Mouse (Mus musculus) urinary bladder, postnatal 14 days (tissue): ENCODE results near the gene Unc50.
A peak's percentile ranks its signal among the peaks of the same experiment; 100 is the strongest.

ENCODE experiments used
- DNase-seq: peaks from one replicate; pipeline ENCODE4 v3.0.0; 2021; ENCODE audit warnings: low spot score

Gene Unc50

DNA sequence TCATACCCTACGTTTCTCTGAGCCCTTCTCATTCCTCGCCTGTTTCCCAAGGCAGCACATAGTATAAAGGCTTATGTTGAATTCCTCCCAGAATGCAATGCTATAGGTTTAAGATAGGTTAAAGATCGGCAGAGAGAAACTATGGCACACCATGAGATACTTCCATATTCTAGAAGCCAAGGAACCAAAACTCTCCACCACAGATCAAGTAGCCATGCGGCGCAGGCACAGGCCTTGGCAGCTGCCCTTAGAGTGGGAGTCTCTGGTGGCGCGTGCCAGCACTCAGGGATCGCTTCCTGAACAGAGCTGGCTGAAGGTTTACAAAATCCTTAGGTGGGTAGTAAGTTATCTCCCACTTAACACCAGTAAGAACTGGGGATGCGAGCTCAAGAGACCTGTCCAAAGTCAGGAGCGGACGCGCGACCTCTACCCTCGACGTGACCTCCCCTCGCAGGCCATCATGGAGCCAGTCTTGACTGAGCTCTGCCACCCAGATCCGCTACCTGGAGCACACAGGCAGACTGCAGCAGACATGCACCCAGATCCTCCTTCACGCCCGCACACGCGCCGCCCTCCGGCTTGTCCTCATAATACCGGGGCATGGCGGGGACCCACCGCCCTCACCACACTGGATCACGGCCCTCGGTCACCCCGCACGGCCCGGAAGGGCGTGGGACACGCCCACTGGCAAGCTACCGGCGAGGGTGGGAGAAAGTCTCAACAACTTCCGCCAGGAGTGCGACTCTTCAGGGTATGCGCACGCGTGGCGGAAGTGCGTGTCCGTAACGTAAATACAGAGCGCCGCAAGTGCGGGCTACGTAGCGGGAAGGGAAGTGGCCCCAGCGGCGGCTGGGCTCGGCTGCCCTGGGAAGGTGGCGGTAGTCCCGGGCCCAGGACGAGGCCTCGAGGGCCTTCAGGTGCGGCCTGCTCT lies at the start of gene Unc50, which contains the start of gene Coa5:
Gene Unc50, plus strand, starts transcription at position 774 of the 931 bp plus-strand sequence.
Gene Coa5, minus strand, starts transcription at position 738 of the 931 bp plus-strand sequence.
- peak; percentile 94 for DNase-seq

DNA sequence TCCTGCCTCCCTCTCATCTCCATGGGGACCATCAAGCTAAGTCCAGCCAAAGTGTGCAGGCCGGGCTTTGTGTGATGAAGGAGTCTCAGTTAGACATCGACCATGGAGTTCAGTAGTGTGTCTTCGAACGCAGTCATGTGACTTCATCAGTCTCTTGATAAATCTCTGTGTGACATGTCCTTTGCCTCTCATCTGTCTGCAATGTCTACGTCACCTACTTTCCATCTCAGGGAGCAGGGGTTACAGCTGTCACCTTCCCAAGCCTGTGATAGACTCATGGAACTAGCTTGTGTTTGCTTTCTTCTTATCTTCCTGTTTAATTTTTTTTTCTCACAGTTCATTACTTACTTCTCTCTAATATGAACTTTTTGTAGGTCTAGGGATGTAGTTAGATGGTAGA lies 49.0 kb upstream of the Unc50 start:
- DNase-seq: no peak

DNA sequence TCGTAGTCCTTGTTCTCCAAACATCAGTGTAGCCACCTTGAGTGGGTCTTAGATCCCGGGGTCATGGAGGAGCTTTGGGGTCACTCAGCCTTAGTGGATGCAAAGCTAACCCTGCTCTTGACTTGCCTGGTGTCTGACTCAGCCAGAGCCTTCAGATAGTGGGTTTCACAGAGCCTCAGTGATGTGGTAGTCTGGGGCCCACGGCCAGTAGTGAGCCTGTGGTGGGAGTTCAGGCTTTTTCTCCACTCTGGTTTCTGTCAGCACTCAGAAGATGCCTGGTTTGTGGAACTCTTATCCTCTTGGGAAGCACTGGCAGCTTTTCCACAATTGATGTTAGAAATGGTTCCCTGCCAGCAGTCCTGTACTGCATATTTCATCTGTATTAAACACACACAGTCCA lies 45.6 kb upstream of the Unc50 start:
- DNase-seq: no peak

DNA sequence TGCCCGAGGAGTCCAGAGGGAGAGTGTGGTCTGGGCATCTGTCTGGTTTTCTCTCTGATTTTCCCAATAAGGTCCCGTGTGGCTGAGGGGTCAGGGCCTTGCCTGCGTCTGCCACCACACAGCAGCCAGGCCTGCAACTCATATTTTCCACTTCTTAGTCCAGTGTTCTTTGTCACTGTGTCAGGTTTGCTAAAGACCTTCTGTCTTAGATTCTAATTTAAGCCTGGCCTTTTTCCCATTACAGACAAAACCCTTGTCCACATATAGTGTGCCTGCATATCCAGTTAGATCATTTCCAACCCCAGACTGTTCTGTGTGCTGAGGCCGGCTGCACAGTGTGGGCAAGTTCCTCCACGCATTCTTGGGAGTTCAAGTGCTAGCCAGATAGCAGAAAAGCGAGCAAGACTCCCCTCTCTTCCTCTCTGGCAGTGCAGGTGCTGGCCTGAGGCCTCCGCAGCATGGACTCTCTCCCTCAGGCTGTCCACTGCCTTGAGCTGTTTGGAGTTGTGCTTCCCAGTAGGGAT lies 43.4 kb upstream of the Unc50 start:
- no peak for DNase-seq

DNA sequence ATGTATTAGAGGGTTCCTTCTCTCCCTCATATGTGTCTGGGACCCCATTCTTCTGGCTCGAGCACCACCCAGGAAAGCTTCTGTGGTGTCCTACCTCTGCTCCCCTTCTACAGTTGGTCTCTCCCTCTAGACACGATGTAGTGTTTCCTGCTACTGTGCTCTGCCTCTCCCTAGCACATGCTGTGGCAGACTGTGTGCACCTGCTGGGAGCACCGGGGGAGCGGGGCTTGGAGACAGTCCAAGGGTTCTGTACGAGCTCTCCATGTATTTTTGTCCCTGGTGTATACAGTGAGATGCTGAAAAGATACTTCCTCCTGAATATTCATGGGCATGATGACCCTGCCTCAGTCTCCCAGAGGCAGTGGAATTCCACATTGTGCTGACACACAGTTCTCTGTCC lies 36.8 kb upstream of the Unc50 start:
- no peak for DNase-seq

DNA sequence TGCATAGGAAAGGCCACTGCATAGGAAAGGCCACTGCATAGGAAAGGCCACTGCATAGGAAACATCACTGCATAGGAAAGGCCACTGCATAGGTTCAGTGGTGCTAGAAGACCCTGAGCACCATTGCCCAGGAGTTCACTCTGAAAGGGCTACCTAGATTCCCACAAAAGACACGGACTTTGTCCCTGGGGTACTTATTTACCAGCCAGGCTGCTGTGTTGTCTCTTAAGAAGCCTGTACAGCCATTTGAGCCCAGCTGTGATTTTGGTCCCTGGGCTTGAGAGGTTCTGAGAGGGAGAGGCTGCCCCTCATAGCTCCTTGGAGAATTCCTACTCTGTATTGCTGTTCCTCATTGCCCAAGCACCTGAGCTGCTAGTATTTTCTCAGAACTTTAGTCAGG lies 33.5 kb upstream of the Unc50 start:
- DNase-seq: no peak

DNA sequence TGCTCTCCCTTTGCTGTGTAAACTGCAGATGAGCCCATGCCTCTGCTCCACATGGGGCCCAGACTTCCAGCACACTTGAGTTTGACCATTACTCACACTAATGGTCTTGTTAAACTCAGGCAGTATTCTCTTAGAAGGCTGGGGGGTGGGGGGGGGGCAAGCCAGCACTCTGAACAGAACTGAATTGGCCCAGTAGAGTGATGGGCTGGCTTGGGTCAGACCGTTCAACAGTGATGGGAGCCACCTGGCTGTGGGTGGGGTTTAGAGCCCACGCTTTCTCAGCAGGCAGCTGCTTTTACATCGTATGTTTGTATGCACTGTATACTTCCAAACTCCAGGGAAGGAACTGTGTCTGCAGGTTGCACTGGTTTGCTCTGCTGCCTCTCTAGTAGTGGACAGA lies 31.0 kb upstream of the Unc50 start:
- DNase-seq: no peak

DNA sequence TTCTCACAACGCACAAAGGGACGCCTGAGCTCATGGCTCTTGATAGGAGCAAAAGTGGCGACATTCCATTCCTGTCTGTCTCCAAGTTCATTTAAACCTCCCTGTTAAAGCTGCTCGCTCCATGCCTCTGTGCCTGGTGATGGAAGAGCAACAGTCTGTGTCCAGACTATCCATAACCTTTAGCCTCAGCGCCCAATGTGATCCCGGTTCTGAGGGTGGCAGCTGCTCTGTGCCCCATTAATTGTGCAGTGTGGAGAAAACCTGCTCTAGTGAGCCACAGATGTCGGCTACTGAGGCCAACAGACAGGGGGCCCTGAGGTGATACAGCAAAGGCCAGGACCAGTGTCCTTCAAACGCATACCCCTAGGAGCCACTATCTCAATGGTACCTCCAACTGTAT lies 30.2 kb upstream of the Unc50 start:
- DNase-seq: no peak

DNA sequence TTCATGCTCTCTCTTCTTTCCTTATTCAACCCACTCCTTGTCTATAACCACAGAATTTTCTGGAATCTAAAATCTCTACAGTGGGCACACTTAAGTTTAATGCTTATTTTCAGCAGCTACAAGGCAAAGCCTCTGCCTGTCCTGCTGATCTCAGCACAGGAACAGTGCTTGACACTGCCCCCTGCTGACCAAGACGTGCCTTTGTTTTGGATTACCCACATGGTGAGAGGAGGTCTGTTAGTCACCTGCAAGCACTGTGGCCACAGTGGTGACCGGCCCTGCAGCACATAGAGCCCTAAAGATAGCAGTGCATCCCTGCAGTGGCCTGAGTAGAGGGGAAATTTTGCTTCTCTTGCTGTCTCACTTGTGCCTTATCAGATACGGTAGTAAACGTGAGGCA lies 28.3 kb upstream of the Unc50 start:
- peak; percentile 63 for DNase-seq

DNA sequence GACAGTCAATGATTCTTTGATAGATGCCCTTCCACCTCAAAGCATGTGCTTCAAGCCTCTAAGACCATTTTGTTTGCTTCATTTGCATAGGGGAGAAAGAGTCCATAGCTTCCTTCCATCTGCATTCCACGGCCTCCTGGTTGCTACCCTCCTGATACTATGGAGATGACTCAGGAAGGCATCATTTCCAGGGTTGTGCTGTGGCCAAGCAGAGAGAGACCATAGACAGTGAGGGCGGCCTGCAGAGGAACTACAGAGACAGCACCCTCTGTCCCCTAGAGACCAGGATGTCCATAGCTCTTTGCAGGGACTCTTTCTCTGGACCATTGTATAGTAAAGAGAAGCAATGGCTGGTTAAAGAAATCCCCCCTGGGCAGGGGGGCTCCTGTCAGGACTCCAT lies 24.8 kb upstream of the Unc50 start:
- DNase-seq: no peak

DNA sequence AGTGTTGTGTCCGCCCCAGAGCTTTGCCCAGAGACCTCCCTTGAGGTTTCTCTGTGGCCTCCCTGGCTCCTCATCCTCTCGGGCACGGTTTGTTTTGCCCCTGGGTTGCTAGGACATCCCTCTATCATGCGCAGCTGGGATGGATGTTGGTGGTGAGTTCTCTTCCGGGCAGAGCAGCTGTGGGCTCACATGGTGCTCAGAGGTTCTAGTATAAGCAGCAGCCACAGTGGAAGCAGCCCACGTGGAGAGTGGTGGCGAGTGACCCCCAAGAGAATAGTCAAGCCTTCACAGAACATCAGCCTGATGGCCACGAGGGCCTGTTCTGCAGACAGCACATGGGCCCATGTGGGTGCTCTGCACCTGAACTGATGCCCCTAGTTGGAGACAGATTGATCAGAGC lies 22.7 kb upstream of the Unc50 start:
- DNase-seq: no peak

DNA sequence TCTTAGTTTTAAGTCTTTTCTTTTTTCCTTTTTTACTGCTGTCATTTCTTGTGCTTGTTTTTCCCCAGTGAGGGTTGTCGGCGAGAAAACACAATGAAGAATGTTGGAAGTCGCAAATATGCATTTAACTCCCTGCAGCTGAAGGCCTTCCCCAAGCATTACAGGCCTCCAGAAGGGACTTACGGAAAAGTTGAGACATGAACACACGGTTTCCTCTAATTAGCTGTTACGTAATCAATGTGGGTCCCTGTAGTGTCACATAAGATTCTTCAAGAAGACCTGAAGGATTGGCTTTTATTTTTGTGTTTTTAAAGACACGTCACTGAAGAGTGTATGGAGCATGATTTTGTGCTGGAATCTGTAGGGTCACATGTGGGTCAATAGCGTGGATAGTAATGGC lies 21.9 kb upstream of the Unc50 start:
- no peak for DNase-seq

DNA sequence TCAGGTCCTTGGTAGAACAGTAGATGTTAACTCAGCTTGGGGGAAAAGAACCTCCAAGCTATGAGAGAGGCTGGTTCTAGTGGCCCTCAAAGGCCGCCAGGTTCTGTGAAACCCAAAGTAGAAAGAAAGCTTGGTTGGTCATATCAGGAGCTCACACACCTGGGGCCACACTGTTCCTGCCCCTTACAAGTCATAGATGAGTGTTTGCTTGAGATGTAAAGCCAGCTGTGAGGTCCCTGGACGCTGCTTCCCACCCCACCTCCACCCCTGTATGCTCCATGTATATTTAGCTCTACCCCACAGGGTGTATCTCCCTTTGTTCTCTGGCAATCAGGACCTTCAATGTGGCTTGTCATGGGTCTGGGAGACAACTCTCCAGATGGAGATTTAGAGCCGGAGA lies 21.3 kb upstream of the Unc50 start:
- no peak for DNase-seq

DNA sequence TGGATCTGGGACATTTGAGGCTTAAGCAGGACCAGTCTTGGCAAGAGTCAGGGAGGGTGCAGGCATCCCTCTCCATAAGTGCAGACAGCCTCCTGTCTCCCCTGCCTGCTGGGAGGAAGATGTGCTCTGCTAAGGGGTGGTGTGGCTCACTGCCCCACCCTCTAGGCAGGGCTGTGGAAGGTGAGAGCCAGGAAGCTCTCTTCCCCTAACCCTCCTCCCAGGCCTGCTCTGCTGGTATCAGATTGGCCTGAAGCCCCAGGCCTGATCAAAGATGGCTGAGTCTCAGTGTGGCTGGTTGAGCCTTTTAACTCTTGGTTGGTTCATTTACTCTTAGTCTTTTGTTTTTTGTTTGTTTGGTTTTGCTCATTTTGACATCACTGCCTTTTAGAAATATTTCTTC lies 20.3 kb upstream of the Unc50 start:
- DNase-seq: no peak

DNA sequence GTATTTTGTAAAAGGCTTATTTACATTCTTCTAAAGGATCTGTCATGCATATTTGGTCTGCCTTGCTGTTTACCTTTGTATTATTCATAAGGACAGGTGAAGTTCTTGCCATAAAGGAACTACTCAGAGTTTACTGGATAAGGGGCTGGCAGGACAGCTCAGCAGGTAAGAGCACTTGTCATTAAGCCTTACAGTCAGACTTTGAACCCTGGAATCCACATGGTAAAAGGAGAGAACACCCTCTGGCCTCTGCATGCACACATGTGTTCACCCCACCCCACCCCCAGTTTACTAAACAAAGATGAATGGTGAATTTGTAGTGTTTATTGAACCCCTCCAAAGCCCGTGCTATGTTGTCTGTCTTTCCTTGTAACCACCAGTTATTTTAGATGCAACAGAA lies 14.5 kb upstream of the Unc50 start:
- DNase-seq: no peak

DNA sequence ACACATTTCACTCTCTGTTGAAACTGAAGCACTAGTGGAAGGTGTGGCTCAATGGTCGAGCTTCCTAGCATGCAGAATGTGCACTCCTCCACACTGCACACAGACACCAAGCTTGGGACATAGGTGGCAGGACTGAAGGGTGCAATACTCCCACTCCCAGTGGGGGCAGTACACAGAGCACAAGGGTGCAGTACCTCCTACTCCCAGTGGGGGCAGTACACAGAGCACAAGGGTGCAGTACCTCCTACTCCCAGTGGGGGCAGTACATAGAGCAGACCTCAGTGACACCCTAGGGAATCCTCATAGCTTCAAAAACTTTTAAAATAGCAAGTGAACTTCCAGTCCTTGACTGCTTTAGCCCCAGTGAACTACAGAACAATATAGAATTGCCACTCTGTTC lies 10.5 kb upstream of the Unc50 start:
- peak; percentile 44 for DNase-seq

DNA sequence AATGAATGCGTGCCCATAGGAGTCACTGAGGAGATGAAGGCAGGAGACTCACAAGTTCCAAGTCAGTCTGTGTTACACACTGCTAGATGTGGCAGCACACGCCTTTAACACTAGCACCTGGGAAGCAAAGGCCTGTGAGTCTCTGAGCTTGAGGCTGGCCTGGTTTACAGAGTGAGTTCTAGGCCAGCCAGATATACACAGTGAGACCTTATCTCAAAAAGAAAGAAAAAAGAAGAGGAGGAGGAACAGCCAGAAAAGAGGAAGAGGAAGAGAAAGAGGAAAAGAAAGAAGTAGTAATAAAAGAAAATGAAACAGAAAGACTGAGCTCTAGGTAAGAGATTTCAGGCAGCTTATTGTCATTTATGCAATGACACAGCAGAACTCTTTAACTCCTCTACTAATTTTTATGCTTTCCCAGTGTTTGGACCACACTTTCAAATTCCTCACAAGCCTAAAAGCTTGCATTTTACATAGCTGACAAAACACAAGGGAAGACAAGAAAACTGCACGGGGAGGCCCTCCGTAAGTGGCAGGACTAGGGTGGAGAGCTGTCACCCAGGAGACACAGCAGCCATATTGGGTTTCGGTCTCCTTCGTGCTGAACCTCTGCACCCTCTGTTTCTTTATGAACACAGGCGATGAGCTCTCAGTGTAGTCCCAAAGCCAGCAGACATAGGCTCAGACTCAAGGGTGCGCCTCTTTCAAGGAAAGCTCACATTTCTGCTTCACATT lies 2.6 kb upstream of the Unc50 start:
- no peak for DNase-seq

DNA sequence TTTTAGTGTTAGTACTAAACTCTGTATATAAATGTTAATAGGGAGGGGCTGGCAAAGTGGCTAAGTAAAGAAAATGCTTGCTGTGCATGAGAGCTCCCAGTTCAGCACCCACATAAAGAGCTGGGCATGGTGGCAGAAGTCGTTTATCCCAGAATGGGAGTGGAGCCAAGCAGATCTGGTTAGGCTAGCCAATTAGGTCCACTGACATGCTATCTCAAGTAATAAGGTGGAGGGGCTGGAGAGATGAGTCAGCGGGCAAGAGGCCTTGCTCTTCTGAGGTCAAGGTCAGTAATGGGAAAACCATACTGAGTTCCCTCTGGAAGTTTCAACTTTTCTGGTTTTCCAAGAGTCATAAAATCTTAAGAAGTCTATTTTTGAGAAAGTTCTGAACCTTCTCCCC lies 1.0 kb upstream of the Unc50 start:
- DNase-seq: no peak

DNA sequence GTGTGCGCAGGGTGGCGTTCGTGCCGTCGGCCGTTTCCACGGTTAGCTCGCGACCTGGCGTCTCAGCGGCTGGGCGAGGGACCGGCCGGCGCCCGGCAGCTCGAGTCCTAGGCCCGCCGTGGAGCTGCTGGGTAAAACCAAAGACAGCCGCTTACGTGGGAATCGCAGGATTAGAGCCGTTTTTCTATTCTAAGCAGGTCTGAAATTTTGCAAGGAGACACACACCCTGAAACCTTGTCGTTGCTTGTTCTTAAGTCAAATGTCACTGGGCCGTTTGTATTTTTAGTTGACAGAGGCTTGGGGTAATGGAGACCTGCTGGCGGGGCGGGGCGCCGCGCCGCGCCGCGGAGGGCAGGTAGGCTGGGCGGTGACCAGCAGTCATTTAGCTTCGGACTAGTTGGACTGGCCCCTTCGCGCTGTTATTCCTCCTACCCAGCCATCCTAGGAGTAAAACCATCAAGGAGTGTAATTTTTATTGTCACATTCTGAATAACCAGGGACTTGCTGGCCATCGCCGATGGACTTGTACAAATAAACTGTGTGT lies 430 bp downstream of the Unc50 start:
- peak; percentile 16 for DNase-seq

DNA sequence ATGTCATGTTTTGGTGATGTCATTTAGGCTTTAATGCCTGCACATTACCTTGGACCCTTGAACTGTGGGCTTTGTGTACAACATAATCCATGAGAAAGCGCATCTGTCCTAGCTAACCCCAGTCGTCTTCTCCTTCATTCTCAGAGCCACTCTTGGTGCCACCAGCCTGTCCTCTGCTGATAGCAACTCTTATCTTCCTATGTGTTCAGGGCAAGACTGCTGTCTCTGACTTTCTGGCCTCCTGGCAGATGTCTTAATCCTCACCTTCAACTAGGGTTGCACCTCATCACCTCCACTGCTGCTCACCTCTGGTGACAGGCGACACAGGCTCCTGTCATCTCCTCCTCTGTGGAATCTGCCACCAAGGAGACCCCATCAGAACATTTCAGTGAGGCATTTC lies 6.5 kb downstream of the Unc50 start:
- DNase-seq: no peak

DNA sequence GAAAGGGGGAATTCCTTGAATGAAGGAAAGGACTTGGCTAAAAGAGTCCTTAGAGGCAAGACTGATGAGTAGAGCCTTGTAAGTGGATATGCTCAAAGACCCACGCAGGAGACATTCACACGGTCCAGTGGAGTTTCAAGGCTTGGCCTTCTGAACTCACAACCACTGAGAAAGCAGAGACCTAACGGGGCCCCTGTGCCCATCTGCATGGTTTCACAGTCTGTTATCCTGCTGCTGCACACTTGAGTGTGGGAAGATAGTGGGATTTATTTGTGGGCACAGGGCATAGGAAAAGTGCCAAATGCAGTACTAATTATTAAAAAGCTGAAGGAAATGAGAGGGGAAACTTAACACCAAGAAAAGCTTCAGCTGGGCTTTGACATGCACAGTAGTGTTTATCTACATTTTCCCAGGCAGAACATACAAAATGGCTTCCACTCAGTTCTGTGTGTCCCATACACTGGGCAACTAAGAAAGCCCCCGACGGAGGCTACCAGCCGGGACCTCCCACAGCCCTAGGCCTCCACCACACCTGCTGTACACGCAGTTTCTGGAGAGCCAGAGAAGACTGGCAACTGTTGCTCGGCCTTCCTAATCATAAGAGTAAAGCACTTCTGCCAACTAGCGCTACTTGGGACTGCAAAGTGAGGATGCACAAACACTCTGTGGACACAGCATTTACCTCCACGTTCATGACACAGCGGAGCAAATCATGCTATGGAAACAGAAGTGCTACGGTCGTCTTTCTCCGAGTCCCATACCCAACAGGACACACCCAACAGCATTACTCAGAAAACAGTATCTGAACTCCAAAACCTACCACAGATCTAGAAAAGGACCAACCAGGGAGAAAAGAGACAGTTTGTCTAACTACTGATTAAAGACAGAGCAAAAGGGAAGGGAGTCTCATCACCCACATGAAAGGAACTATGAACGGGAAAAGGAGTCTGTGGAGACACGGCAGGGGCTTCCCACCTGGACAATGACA lies 13.2 kb downstream of the Unc50 start:
- no peak for DNase-seq
